Mouse (Mus musculus) right cerebral cortex, adult 2 months (tissue): ENCODE results near the gene Alkbh6.

Experiments used
- DNase-seq, 2 experiments: peaks; one replicate each; pipeline ENCODE4 v3.0.0; 2021 to 2022; ENCODE audit warnings: low spot score in 2 of 2

Gene Alkbh6

DNA sequence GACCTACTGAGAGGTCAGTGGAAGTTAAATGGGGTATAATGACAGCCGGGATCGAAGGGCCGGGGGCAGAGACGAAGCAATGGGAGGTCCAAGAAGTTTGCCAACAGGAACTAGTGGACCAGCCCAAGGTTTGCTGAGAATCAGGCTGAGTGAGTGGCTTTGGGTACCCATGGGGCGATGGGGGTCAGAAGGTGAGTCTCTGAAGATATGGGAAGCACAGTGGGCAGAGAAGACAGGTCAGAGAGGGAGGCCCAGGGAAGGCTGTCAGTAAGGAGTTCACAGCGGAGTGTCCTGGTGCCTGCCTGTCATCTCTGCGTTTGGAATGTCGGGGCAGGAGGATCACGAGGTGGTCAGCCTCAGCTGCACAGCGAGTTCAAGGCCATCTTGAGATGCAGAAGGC lies 19.9 kb downstream of the Alkbh6 start:
- no peak for DNase-seq

DNA sequence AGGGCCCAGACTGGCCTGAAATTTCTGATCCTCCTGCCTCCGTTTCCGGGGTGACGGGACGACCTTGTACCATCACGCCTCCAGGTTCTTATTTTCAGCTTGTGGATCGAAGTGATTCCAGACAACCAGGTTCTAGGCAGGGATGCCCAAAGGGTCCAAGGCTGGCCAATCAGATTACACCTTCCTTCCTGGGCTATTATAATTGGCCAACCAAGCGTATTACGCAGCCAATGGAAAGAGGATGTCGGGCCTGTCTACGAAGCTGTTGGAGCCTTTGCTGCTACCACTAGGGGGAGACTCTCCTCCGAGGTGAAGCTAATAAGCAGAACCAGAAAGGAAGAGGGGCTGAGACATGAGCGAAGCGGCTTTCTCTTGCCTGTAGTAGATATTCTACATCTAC lies 23.4 kb downstream of the Alkbh6 start:
- peak; percentile 92 to 95 for DNase-seq

DNA sequence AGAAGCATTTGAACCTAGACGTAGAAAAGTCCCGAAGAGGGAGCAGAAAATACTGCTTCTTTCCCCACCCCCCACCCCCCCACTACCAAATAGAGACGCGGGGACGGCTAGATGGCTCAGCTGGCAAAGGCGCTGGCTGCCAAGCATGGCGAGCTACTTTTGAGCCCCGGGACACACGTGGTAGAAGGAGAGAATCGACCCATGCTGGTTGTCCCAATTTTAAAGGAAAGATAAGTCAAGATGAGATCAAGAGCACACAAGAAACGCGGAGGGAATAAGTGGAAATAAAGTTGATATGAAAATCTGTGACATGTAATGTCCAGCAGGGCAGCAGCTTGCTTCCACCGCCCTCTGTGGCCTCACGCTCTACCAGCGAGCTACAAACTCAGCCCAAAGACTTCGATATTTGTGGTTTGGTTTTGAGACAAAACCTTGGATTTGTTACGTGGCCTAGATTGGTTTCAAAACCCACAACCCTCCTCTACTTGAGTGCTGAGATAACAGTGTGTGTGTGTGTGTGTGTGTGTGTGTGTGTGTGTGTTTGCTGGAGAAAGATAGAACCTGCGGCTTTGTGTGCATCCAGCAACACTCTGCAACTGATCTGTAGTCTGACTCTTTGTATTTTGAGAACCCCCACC lies 24.2 kb downstream of the Alkbh6 start:
- DNase-seq, result no peak

DNA sequence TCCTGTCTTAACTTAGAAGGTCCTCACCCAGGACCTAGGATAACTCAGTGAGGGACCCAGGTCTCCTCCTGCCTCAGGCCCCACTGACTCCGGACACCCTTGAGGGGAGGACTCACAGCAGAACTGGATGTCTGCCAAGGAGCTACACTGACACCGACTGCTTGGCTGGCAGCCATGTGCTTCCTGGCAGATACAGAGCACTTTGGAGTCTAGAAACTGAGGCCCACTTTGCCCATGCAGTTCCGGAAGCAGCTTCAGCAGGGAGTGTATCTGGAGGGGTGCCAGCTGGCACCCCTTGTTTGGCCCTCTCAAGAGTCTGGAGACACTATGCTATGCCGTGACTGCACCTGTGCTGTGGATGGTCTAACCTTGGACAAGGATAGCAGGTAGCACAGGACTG lies 24.9 kb downstream of the Alkbh6 start:
- peak; percentile 81 to 88 for DNase-seq

DNA sequence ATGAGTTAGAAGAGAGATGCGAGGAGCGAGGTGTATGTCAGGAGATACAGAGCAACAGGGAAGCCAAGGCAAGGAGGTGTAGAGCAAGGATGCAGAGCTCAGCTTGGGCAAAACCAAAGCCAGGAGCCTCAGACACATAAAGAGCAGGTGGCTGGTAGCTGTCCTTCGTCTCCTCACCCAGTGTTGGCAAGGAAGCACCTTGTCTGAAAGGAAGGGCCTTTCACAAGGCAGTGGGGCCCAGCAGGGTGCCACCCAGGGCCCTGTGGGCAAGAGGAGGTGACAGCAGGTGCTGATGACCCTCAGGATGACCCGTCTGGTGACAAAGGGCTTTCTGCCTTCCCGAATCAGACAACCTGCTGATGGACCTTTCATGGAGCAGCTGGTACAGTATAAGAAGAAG lies 26.0 kb downstream of the Alkbh6 start:
- DNase-seq, result no peak

DNA sequence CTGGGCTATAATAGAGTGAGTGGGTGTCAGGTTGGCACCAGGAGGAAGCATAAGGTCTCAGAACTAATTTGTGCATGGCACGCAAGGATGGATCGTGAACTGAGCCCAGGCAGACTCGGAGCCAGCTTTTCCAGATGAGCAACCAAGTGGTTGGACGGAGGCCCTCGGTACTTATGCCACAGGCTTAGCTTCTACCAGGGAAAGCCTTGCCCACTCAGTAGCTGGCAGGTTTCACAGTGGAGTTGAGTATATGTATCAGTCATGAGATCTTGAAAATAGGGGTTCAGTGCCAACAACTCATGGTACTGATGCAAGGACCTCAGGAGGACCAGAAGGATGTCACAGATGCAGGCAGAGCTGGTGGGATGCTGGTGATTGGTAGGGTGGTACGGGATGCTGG lies 27.2 kb downstream of the Alkbh6 start:
- no peak for DNase-seq

DNA sequence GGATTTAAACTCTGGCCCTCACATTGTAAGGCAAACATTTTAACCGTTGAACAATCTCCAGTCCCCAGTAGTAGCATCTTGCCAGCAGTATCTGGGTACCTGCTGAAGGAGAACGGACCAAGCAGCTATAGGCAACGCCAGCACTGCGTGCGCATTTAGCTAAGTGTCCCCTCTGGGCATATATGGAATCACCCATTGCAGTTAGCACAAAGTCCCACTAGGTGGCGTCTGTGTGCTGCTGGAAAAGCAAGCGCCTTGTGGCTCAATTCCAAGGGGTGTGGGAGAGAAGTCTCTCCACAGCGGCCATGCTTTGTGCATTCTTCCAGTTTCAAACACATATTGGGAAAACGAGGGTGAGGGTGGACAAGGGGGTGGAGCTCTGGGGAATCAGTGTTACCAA lies 27.9 kb downstream of the Alkbh6 start:
- peak; percentile 92 to 96 for DNase-seq

DNA sequence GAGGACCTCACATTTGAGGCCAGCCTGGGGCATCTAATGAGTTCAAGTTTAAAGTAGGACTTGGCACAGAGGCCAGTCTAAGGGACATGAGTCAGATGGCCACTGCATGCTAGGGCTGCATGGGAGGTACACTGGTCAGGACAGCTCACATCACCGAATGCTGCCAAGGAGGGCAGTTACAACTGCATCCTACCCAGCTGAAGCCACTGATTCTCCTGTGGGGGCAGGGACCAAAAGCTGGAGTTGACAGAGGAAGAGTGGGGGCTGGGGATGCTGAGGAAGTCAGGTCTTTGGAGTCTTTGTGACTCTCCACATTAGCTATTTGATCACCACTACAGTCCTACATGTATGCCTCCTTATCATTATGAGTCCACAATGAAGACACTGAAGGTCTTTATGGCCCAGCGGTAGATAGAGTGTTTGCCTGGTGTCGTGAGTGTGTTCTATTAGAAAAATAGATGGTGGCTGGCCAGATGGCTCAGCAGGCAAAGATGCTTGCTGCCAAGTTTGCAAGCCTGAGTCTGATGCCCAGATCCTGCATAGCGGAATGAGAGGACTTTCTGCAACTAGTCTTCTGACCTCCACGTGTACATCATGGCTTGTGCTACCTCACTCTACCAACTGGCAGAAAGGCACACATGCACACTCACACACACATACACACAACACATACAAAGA lies 31.1 kb downstream of the Alkbh6 start:
- no peak for DNase-seq

DNA sequence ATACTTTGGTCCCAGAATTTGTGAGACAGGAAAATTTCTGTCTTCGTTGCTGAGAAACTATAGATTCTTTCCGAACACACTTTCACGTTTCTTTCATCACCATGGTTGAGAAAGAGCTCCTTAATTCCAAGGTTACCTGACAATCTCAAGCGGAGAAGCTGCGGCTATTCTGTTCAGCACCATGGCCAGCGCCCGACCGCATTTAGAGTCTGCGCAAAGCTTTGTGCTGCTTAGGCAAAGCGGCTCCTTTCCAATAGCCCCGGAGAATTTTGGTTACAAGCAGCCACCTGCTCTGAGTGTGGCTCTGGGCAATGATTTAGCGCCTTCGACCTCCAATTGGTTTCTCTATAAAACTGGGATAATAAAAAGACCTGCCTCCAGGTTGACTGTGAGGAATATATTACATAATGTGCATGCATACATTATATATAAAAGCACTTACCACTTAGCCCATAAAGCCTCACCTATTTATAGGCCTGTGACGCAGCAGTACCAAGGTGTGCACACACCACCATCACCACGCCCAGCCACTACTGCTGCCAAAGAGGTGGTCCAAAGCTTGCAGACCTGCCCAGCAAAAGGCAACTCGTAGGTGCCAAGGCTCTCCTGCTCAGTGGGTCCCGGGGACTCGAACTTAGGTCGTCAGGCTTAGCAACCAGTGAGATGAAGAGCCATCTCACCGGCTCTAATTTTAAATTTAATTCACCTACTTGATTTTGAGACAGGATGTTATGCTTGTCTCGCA lies 38.3 kb downstream of the Alkbh6 start:
- DNase-seq, result peak in 1 of 2 experiments; percentile 32

DNA sequence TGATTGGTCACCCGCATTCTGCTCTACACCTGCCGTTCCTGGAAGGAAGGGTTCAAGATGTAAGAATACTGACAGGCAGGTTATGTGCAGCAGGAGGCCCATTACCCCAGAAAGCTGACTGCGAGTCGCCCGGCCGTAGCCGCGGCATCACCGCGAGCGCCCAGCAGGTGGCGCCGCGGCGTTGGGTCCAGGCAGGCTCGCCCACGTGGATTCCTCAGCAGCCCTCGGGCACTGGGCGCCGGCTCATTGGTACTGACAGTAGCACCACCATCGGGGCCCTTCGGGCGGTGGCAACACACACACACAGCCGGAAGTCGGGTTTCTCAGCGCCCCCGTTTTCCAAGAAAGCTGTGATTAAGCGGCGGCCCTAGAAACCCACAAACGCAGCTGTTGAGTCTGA lies 39.3 kb downstream of the Alkbh6 start:
- peak; percentile 81 to 86 for DNase-seq

DNA sequence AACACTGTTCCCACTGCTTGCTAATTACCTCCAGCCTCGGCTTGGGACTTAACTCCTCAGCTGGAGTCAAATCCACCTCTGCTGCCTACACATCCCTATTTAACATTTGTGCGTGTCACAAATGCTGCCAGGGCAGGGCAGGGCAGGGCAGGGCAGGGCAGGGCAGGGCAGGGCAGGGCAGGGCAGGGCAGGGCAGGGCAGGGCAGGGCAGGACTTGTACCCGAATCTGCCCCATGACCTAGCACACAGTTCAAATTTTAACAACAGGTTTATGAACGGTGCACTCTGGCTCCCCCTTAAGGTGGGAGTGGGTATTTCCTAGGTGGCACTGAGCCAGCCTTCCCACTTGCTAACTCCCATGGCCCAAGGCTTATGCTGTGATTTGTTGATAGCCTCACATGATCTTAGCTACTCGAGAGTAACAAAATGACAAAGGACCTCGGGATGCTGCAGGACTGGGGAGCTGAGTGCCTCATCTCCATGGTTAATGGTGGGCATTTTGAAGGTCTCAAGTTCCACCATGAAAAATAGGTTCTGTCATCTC lies 44.8 kb downstream of the Alkbh6 start:
- DNase-seq, result peak; percentile 76 to 78

DNA sequence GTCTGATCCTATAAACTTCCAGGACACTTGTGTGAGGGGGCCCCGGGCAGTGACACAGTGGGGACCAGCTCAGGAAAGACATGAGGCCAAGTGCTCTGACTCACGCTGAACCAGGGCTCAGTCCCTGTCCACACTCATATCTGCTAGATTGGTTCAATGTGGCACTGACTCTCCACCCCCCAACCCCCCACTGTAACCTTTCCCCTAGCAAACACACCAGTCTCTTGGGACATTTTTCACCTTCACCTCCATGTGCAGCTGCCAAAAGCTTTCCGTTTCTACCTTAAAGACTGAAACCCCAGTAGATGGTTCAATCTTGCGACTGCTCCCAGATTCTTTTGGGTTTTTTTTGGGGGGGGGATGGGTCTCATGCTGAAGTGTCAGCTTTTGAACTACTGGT lies 45.5 kb downstream of the Alkbh6 start:
- DNase-seq, result no peak

DNA sequence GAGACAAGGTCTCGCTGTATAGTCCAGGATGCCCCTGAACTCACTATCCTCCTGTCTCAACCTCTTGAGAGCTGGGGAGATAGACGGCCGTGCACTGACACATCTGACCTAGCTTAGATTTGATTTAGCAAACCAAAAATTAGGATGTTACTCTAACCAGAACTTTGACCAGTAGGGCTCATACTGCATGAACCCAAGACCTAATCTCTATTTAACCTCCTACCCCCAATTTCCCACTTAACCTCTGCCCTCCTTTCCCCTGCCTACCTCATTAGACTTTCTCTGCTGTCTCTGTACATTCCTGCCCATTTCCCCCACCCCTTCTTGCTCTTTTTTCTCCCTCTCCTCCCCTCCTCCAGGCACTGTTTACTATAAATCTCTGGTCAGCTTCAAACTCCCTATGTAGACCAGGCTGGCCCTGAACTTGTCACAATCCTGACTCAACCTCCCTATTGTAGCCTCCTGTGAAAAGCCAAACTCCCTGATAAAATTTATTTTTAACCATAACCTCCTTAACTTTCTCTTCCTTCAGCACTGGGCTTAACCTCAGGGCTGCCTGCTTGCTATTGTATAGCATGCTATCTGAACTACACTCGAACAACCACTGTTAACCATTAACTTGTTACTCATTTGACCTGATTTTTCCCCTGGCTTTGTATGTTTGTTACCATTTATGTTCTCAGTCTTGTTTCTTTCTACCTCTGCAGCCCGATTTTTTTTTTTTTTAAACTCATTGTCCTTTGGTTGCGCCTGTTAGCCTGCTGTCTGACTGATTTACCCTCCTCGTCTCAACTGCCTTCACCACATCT lies 50.1 kb downstream of the Alkbh6 start:
- DNase-seq, result no peak

DNA sequence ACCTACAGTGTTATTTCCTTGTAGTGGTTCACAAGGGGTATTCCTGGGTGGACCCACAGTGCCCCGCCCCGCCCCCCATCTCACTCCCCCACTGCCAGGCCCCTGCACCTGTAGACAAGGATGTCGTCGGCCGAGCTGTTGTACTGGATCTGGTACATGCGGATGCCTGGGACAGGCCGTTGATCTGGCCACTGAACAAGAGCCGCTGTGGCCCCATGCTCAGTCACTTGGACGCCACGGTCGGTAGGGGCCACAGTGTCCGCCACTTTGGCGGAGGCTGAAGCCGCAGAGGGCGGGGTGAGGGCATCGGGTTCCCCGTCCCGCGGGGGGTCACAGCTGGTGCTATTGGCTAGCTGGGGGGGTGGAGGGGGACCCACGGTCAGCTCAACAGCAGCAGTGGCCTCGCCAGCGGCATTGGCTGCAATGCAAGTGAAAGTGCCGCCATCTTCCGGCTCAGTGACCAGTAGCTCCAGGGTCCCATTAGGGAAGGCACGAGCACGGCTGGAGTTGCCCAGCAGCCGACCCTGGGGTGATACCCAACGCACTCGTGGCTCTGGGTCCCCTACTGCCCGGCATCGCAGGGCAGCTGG lies 50.9 kb downstream of the Alkbh6 start:
- no peak for DNase-seq

DNA sequence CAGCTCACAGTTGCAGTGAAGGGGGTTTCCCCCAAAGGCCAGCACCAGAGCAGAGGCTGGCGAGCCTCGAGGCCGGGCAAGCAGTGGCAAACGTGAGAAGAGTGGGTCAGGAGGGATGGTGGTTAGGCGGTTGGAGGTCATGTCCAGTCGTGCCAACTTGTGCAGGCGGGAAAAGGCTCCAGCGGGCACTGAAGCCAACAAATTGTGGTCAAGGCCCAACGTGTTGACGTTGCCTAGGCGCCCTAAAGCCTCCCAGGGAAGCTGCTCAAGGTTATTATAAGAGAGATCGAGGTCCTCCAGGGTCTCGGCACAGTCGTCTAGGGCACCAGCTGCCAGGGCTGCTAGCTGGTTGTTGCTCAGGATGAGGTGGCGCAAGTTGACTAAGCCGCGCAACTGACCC lies 51.5 kb downstream of the Alkbh6 start:
- DNase-seq, result no peak

DNA sequence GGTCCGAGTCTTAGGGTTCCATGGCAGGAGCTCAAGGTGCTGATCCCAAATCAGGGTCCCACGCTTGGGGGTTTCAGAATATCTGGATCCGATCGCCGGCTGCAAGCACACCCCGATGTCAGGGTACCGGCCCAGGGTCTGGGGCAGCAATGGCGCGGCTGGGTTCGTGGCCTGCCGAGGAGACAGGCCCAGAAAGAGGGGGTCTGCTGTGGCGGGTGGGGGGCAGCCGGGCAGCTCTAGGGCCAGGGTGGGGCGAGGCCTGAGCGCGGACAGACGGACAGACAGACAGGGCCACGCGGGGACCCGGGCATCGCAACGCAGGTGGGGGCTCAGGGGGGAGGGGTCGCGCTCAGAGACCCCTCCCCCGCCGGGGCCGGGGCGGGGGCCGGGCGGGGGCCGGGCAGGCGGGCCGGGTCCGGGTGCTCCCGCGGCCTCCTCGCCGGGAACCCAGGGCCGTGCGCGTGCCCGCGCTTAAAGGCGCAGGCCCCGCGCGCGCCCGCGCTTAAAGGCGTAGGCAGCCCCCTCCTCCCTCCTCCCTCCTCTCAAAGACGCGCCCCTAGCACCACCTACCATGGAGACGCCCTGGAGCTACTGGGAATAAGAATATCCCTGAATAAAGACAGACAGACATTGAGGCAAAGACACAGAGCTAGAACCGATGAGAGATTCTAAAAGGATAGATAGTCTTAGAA lies 54.3 kb downstream of the Alkbh6 start, which contains the start of gene Lrfn3:
Gene Lrfn3, minus strand, starts transcription at position 121 of the 692 bp plus-strand sequence.
- peak; percentile 68 for DNase-seq

DNA sequence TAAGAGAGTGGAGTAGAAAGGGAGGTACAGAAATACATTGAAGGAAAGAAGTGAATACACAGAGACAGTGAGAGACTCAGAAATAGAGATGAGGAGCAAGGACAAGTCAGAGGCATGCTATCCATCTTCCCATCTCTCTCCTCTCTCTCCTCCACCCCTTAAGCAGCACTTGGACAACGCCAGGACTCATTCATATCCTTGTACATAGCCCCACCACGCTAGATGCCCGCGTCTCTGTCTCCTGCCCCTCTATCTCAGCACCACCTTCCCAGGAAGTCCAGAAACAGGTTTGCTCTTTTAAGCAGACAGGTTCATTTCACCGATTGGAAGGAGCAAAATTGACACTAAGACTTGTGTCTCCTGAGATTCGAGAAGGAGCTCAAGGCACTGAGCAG lies 54.8 kb downstream of the Alkbh6 start:
- no peak for DNase-seq
